Comparison of ENCODE assay signal across 11 mouse cellular contexts in the genomic region with DNA sequence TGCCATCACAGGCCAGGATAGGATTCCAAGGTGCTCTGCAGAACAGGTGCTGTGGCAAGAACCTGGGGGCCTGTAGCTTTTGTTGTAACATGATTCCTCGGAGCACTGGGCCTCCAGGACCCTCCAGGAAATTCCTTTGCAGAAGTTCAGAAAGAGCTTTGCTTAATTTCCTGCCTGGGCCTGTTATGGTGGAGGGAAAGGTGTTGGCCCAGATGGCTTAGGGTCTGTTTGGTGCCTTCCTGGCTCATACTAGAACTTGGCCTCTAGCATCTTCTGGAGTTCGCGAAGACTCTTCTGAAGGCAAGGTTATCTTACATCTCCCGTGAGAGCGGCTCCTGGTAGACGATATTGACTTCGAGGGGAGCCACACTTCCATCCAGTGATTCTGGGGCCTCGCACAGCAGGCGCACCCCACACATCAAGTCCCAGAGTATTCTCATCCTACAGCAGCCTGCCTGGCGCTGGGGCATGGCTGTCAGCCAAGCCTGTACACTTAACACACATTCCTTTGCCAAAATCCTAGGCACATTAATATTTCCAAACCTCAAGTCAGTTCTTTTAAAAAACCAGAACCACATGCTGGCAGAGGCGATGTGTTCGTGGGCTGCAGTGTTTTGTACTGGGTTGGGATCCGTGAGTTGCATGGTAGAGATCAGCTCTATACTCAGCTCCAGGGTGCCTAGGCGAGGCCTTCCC. TPM values are rescaled to one million over a fixed set of nuclear protein-coding genes. Genes with fewer than 3 reads are reported as not detected.
A peak's percentile ranks its signal among the peaks of the same experiment; 100 is the strongest.
DNase-seq lines count a peak whose midpoint lies in the region; ATAC-seq lines count a peak whose summit lies in the region.
"Had no signal": no experiment of that assay in that cellular context is flagged by ENCODE, and none has a peak within 500 bp of the region (broad histone marks: within the 10 kb centered on the region; RNA-seq: fewer than 3 reads in every experiment).

No protein-coding gene starts in this region.

- H3K9me3 ChIP-seq in forebrain, embryonic 14.5 days (replicated peaks; ENCODE audit: control insufficient read depth, low read length) = no peaks in the 10 kb centered on the region
- H3K9me3 ChIP-seq in forebrain, embryonic 10.5 days = no peaks in the 10 kb centered on the region
- no peaks in the 10 kb centered on the region for H3K9me3 ChIP-seq in lung, embryonic 16.5 days (ENCODE audit: control insufficient read depth, low read length)
- H3K9me3 ChIP-seq in stomach, embryonic 15.5 days = no peaks in the 10 kb centered on the region

- DNase-seq in forebrain, embryonic 14.5 days (ENCODE audit: low spot score) = peak; percentile 33
- DNase-seq in forebrain, embryonic 10.5 days (ENCODE audit: extremely low spot score, low spot score) = no peak
- no peak for DNase-seq in lung, postnatal 14 days
- DNase-seq in layer of hippocampus, adult 8-10 months (ENCODE audit: low spot score in 2 of 2) = peak; percentile 46 to 62
- no peak for DNase-seq in lung, postnatal 10 days
- DNase-seq: gastrocnemius, postnatal 14 days; lung, postnatal 36 days had no signal

- H3K4me3 ChIP-seq in forebrain, embryonic 14.5 days (ENCODE audit: low read depth, low read length) = no peak overlapping the region
- no peak overlapping the region for H3K4me3 ChIP-seq in forebrain, embryonic 10.5 days
- H3K4me3 ChIP-seq in lung, embryonic 16.5 days (ENCODE audit: low read length) = no peak overlapping the region
- no peak overlapping the region for H3K4me3 ChIP-seq in stomach, embryonic 15.5 days (replicated peaks)
- H3K4me3 ChIP-seq: myocyte had no signal

- no peak overlapping the region for H3K4me2 ChIP-seq in forebrain, embryonic 14.5 days (ENCODE audit: low read length)
- H3K4me2 ChIP-seq in lung, embryonic 16.5 days (ENCODE audit: low read depth, low read length) = no peak overlapping the region
- no peak overlapping the region for H3K4me2 ChIP-seq in stomach, embryonic 15.5 days

- H3K27me3 ChIP-seq in forebrain, embryonic 14.5 days (replicated peaks; ENCODE audit: control insufficient read depth, insufficient read depth, low read length) = no peaks in the 10 kb centered on the region
- H3K27me3 ChIP-seq in forebrain, embryonic 10.5 days (ENCODE audit: poor library complexity, severe bottlenecking) = no peaks in the 10 kb centered on the region
- no peaks in the 10 kb centered on the region for H3K27me3 ChIP-seq in lung, embryonic 16.5 days (ENCODE audit: control insufficient read depth, insufficient read depth, low read depth, low read length)
- H3K27me3 ChIP-seq in stomach, embryonic 15.5 days (replicated peaks) = no peaks in the 10 kb centered on the region

- 0 out of 2 replicates have a peak, but pooled peaks cover 3% of the 10 kb centered on the region for H3K4me1 ChIP-seq in forebrain, embryonic 14.5 days (ENCODE audit: control insufficient read depth, insufficient read depth, low read length)
- peaks cover 16% of the 10 kb centered on the region for H3K4me1 ChIP-seq in forebrain, embryonic 10.5 days
- H3K4me1 ChIP-seq in lung, embryonic 16.5 days (replicated peaks; ENCODE audit: control insufficient read depth, insufficient read depth, low read length) = peaks cover 24% of the 10 kb centered on the region
- H3K4me1 ChIP-seq in stomach, embryonic 15.5 days = 0 out of 2 replicates have a peak, but pooled peaks cover 6% of the 10 kb centered on the region

- no peak overlapping the region for H3K9ac ChIP-seq in forebrain, embryonic 14.5 days (ENCODE audit: low read length)
- no peak overlapping the region for H3K9ac ChIP-seq in lung, embryonic 16.5 days (ENCODE audit: low read length)
- no peak overlapping the region for H3K9ac ChIP-seq in stomach, embryonic 15.5 days

- no peak for ATAC-seq in forebrain, embryonic 14.5 days
- peak; percentile 48; the same call in 1 of the 2 replicates for ATAC-seq in lung, embryonic 16.5 days (ENCODE audit: low read depth)
- no peak for ATAC-seq in stomach, embryonic 15.5 days (ENCODE audit: insufficient read depth, low FRiP score, low read depth)
- no peak for ATAC-seq in CD4-positive, CD25-positive, alpha-beta regulatory T cell, adult 4 months

- no peaks in the 10 kb centered on the region for H3K36me3 ChIP-seq in forebrain, embryonic 14.5 days (ENCODE audit: control insufficient read depth, insufficient read depth, low read length)
- H3K36me3 ChIP-seq in forebrain, embryonic 10.5 days (replicated peaks) = no peaks in the 10 kb centered on the region
- H3K36me3 ChIP-seq in lung, embryonic 16.5 days (ENCODE audit: control insufficient read depth, insufficient read depth, low read length) = no peaks in the 10 kb centered on the region
- no peaks in the 10 kb centered on the region for H3K36me3 ChIP-seq in stomach, embryonic 15.5 days

- 74% methylated on average over 14 of the region's 14 CpGs for WGBS in forebrain, embryonic 14.5 days
- WGBS in forebrain, embryonic 10.5 days = 88% methylated on average over 14 of the region's 14 CpGs
- 42% methylated on average over 14 of the region's 14 CpGs for WGBS in lung, embryonic 16.5 days
- WGBS in stomach, embryonic 15.5 days = 61% methylated on average over 14 of the region's 14 CpGs

- H3K27ac ChIP-seq in forebrain, embryonic 14.5 days (ENCODE audit: low read depth, low read length) = no peak overlapping the region
- H3K27ac ChIP-seq in forebrain, embryonic 10.5 days = no peak overlapping the region
- peak overlapping the region; percentile 75 for H3K27ac ChIP-seq in lung, embryonic 16.5 days (ENCODE audit: low read length)
- peak overlapping the region; percentile 48 for H3K27ac ChIP-seq in stomach, embryonic 15.5 days

RNA-seq across cellular contexts. Expression of gene Cxcl14, which starts 54.5 kb away (rescaled TPM):
- 8.1 and 10.8 TPM in 2 replicates for polyA plus RNA-seq in forebrain, embryonic 14.5 days (2014; fragmentation: Nextera tagmentation; extraction: Ambion mirVana)
- polyA plus RNA-seq in forebrain, embryonic 10.5 days (2016; fragmentation: Nextera tagmentation; extraction: Ambion mirVana) = 2.3 and 2.7 TPM in 2 replicates
- polyA plus RNA-seq in lung, embryonic 16.5 days (2015; fragmentation: Nextera tagmentation; extraction: Ambion mirVana) = 10.3 and 13.4 TPM in 2 replicates
- 100 to 1,000 TPM; 120 to 148 (median 129) TPM for total RNA-seq in layer of hippocampus, adult 8-10 months (2022)
- polyA plus RNA-seq in stomach, embryonic 15.5 days (2015; fragmentation: Nextera tagmentation; extraction: Ambion mirVana) = 12.4 and 13.7 TPM in 2 replicates
- not detected for polyA plus RNA-seq in CD4-positive, CD25-positive, alpha-beta regulatory T cell, adult 4 months (2017; shearing (Covaris generic))
- polyA plus RNA-seq: myocyte had no signal

Comparison
In these comparisons a context has a peak if more than half of its experiments do, and no peak if none do; other contexts are left out.
1. DNase-seq: peak in forebrain, embryonic 14.5 days (single experiment) and layer of hippocampus, adult 8-10 months (2 of 2); none in forebrain, embryonic 10.5 days (single experiment), lung, postnatal 14 days (single experiment) and lung, postnatal 10 days (single experiment).
2. H3K27ac ChIP-seq: peak in lung, embryonic 16.5 days (single experiment) and stomach, embryonic 15.5 days (single experiment); none in forebrain, embryonic 14.5 days (single experiment) and forebrain, embryonic 10.5 days (single experiment).